Mouse (Mus musculus) intestine, postnatal 0 days (tissue): ENCODE data around the gene Gm10944. TPM values are rescaled to one million over a fixed set of nuclear protein-coding genes. Genes with fewer than 3 reads are reported as not detected.

ENCODE experiments used
- ATAC-seq: fragments of 200-750 bp; cut with Nextera tagmentation; 2 replicates; pipeline ENCODE4 v1.8.0; 2017; ENCODE audit warnings: mild to moderate bottlenecking, moderate TSS enrichment, moderate library complexity
- H3K27ac ChIP-seq: fragments of 300-500 bp; sonication (generic); 2 replicates; pipeline ENCODE4 v1.5.1; 2014; ENCODE audit warnings: mild to moderate bottlenecking, low read depth, low read length, moderate library complexity
- H3K27me3 ChIP-seq: fragments of 300-500 bp; sonication (generic); replicated peaks from 2 replicates; pipeline ENCODE4 v1.6.1; 2014; ENCODE audit warnings: low read length, mixed read lengths; ENCODE audit not compliant: control insufficient read depth, insufficient read depth
- H3K36me3 ChIP-seq: fragments of 300-500 bp; sonication (generic); 2 replicates; pipeline ENCODE4 v1.6.1; 2014; ENCODE audit warnings: mild to moderate bottlenecking, moderate library complexity; ENCODE audit not compliant: control insufficient read depth, insufficient read depth
- H3K4me1 ChIP-seq: fragments of 300-500 bp; sonication (generic); replicated peaks from 2 replicates; pipeline ENCODE4 v1.6.1; 2014; ENCODE audit warnings: antibody characterized with exemption, low read length, mixed read lengths; ENCODE audit not compliant: control insufficient read depth, insufficient read depth
- H3K4me2 ChIP-seq: fragments of 300-500 bp; sonication (generic); replicated peaks from 2 replicates; pipeline ENCODE4 v1.6.1; 2014; ENCODE audit warnings: low read depth, mild to moderate bottlenecking, moderate library complexity
- H3K4me3 ChIP-seq: fragments of 300-500 bp; sonication (generic); 2 replicates; pipeline ENCODE4 v1.5.1; 2014; ENCODE audit warnings: low read depth, low read length
- H3K9ac ChIP-seq: fragments of 300-500 bp; sonication (generic); 2 replicates; pipeline ENCODE4 v1.6.1; 2014; ENCODE audit warnings: mild to moderate bottlenecking, low read depth, low read length
- H3K9me3 ChIP-seq: fragments of 300-500 bp; sonication (generic); 2 replicates; pipeline ENCODE4 v1.6.1; 2016; ENCODE audit warnings: mixed run types; ENCODE audit not compliant: control insufficient read depth
- CTCF ChIP-seq: sonication (generic); IDR thresholded peaks from 2 replicates; pipeline ENCODE4 v1.5.1; 2016; ENCODE audit warnings: low read depth, mild to moderate bottlenecking, control low read depth, antibody characterized with exemption, moderate library complexity
- WGBS: fragments of 180-500 bp; shearing (Covaris S2); extraction: QIAGEN DNeasy Blood & Tissue Kit; methylation state at CpG from one replicate; pipeline ENCODE4 v1.1.7; 2014; 5-methylcytosine and 5-hydroxymethylcytosine counted together
- polyA plus RNA-seq: library from polyadenylated mRNA; unstranded; fragments of >200 nt; fragmentation: Nextera tagmentation; extraction: Ambion mirVana; gene quantifications from 2 replicates; pipeline ENCODE4 v1.2.1, GENCODE M21; 2015

Gm10944 gene
- polyA plus RNA-seq, 1 experiment from 2014 or later, result not detected

DNA sequence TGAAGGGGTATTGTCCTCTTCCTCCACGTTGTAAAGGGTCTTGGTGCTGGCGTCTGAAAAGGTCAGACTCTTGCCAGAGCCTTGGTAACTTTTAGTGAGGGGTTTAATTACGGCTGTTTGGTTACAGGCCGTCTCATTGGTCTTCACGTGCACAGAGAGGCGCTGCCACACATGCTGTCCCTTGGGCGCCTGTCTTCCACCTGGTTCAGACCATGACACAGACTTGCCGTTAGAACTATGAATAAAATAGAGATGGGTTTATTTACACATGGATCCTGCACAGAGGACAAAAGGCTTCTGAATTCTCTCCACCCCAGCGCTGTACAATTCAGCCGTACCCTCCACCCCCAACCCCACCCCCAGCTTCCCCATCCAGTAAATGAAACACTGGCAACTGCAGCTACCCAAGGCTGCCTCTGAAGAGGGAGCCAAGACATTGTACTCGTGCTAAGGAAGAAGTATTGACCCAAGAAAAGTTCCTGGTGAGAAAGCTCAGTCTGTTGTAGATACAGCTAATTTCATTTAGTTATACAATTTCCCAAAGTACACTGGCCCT lies 8.6 kb downstream of the Gm10944 start:
- no peak overlapping the region for H3K27ac ChIP-seq
- no peaks in the 10 kb centered on the region for H3K9me3 ChIP-seq
- no peaks in the 10 kb centered on the region for H3K27me3 ChIP-seq
- H3K9ac ChIP-seq, result no peak overlapping the region
- TF ChIP-seq CTCF, result no peak
- no peaks in the 10 kb centered on the region for H3K36me3 ChIP-seq
- H3K4me3 ChIP-seq, result peak overlapping the region; percentile 17; the same call in 1 of the 2 replicates
- WGBS, result 18% methylated on average over 11 of the region's 11 CpGs
- ATAC-seq, result no peak
- H3K4me2 ChIP-seq, result peak overlapping the region; percentile 56
- H3K4me1 ChIP-seq, result no peaks in the 10 kb centered on the region

GRCm38 (mm10) chr10:10697497-10697896 lies 16.3 kb downstream of the Gm10944 start:
- H3K4me1 ChIP-seq, result no peaks in the 10 kb centered on the region
- H3K27ac ChIP-seq, result no peak overlapping the region
- WGBS, result 68% methylated on average over 6 of the region's 6 CpGs
- ATAC-seq, result no peak
- no peaks in the 10 kb centered on the region for H3K9me3 ChIP-seq
- no peak overlapping the region for H3K4me2 ChIP-seq
- no peaks in the 10 kb centered on the region for H3K36me3 ChIP-seq
- no peak for TF ChIP-seq CTCF
- H3K9ac ChIP-seq, result no peak overlapping the region
- H3K4me3 ChIP-seq, result no peak overlapping the region
- no peaks in the 10 kb centered on the region for H3K27me3 ChIP-seq

- H3K4me3 ChIP-seq, result no peak overlapping the region
- no peak overlapping the region for H3K4me2 ChIP-seq
- no peaks in the 10 kb centered on the region for H3K4me1 ChIP-seq
- no peak overlapping the region for H3K27ac ChIP-seq
- no peaks in the 10 kb centered on the region for H3K36me3 ChIP-seq
- TF ChIP-seq CTCF, result no peak
- H3K9me3 ChIP-seq, result no peaks in the 10 kb centered on the region
- H3K27me3 ChIP-seq, result no peaks in the 10 kb centered on the region
- ATAC-seq, result no peak
- 57% methylated on average over 1 of the region's 1 CpGs for WGBS
- no peak overlapping the region for H3K9ac ChIP-seq
Measured at GRCm38 (mm10) chr10:10700903-10701302, 19.8 kb downstream of the Gm10944 start.

DNA sequence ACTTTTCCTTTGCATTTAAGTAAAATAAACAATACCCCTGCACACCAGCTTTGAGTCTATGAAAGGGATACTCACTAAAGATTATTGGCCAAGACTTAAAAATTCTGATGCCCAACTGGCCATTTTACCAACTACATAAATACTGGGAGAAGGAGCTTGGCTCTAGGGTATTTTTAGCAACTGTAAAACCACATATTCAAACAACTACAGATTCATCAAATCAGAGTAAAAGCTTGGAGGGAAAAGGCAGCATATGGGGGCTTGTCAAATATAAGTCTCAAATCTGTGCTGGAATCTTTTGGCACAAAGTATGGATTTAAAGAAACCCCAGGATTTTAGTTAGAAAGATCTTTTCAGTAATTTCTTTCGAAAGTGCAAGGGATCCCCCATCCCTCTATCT lies 20.2 kb downstream of the Gm10944 start:
- WGBS, result 81% methylated on average over 1 of the region's 1 CpGs
- no peak for ATAC-seq
- no peak for TF ChIP-seq CTCF
- Histone ChIP-seq H3K9me3 (no peaks in the 10 kb centered on the region), H3K9ac (no peak overlapping the region), H3K4me1 (no peaks in the 10 kb centered on the region), H3K4me3 (no peak overlapping the region), H3K36me3 (no peaks in the 10 kb centered on the region), H3K27me3 (no peaks in the 10 kb centered on the region), H3K27ac (no peak overlapping the region), H3K4me2 (no peak overlapping the region)

- no peaks in the 10 kb centered on the region for H3K27me3 ChIP-seq
- H3K9me3 ChIP-seq, result no peaks in the 10 kb centered on the region
- TF ChIP-seq CTCF, result no peak
- no peak overlapping the region for H3K4me2 ChIP-seq
- no peak overlapping the region for H3K4me3 ChIP-seq
- H3K36me3 ChIP-seq, result no peaks in the 10 kb centered on the region
- no peak overlapping the region for H3K27ac ChIP-seq
- ATAC-seq, result no peak
- WGBS, result 84% methylated on average over 1 of the region's 1 CpGs
- H3K9ac ChIP-seq, result no peak overlapping the region
- no peaks in the 10 kb centered on the region for H3K4me1 ChIP-seq
Measured at GRCm38 (mm10) chr10:10708031-10708430, 26.9 kb downstream of the Gm10944 start.

DNA sequence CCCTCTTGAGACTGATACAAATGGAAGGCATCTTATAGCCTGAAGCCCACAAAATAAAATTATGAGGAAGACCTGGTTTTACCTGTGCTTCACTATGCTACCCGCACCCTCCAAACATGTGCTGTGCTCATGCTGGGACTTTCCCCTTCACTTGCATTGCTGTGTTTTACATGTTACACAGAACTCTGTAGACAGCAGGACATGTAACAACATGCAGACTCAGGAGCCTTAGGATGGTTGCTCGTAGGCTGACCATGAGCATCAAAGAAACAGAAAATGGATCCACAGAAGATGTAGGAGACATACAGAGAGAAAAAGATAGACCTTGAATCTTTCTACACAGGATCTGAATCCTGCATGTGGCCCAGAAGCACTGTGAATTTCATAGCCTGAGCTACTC lies 29.2 kb downstream of the Gm10944 start:
- WGBS, result 95% methylated on average over 2 of the region's 2 CpGs
- H3K36me3 ChIP-seq, result no peaks in the 10 kb centered on the region
- no peak for ATAC-seq
- no peaks in the 10 kb centered on the region for H3K9me3 ChIP-seq
- no peak for TF ChIP-seq CTCF
- no peaks in the 10 kb centered on the region for H3K4me1 ChIP-seq
- no peak overlapping the region for H3K4me2 ChIP-seq
- no peak overlapping the region for H3K4me3 ChIP-seq
- H3K9ac ChIP-seq, result no peak overlapping the region
- no peak overlapping the region for H3K27ac ChIP-seq
- H3K27me3 ChIP-seq, result no peaks in the 10 kb centered on the region

GRCm38 (mm10) chr10:10710837-10711236 lies 29.7 kb downstream of the Gm10944 start:
- Histone ChIP-seq H3K4me3 (no peak overlapping the region), H3K4me2 (no peak overlapping the region), H3K4me1 (no peaks in the 10 kb centered on the region), H3K27me3 (no peaks in the 10 kb centered on the region), H3K9ac (no peak overlapping the region), H3K36me3 (no peaks in the 10 kb centered on the region), H3K27ac (no peak overlapping the region), H3K9me3 (no peaks in the 10 kb centered on the region)
- ATAC-seq, result no peak
- TF ChIP-seq CTCF, result no peak
- 79% methylated on average over 2 of the region's 2 CpGs for WGBS
